Mouse (Mus musculus): ENCODE measurements around the gene Tshz2. TPM values are rescaled to one million over a fixed set of nuclear protein-coding genes. Genes with fewer than 3 reads are reported as not detected.
"Not testable (repeated sequence)": the region's sequence is repeated elsewhere in the genome, so short reads cannot be mapped to it uniquely, and the experiment has no call there.

The Tshz2 gene
- 10 to 100 TPM; 38.7 to 40.3 TPM for total RNA-seq (2021)

DNA sequence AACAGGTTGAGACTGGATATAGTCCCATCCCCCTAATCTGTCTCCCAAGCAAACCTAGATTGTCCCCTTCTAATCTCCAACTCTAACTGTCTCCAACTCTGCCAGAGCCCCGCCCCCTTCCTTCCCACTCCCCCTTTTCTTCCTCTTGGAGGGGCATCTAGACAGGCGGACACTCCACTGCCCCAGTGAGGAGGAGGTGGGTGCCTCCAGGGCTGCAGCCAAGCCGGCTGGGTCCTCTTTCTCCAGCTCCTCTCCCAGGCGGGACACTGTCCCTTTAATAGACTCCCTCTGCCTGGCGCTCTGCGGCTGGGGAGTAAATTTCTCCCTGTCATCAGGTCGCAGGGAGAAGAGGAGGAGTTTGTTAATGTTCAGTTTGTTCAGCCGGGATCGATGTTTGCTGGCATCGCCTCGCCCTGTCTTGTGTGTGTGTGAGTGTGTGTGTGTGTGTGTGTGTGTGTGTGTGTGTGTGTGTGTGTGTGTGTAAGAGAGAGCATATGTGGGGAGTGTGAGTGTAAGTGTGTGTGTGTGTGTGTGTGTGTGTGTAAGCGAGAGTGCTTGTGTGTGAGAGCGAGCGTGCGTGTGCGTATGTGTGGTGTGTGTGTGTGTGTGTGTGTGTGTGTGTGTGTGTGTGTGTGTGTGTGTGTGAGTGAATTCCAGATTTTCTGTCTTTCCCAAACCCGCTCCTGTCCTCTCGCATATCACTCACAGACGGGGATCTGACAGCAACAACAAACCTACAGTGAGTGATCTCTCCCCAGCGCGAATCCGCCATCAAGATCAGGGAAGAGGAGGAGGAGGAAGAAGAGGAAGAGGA lies at the start of gene Tshz2:
TSS of gene Tshz2 (plus strand) at position 676 of the 814 bp plus-strand sequence.
- intact Hi-C loops (cut with DNase I), result no loop called here
- peak in 1 of 2 experiments; percentile 68 for DNase-seq (ENCODE audit: extremely low spot score in 1 of 2, low spot score in 2 of 2)

- DNase-seq (ENCODE audit: extremely low spot score in 1 of 2, low spot score in 2 of 2), result no peak
- intact Hi-C loops (cut with DNase I), result no loop called here
Observed at GRCm38 (mm10) chr2:169583476-169583875, 49.3 kb upstream of the Tshz2 start.

GRCm38 (mm10) chr2:169584745-169585456 lies 47.9 kb upstream of the Tshz2 start:
- DNase-seq (ENCODE audit: extremely low spot score in 1 of 2, low spot score in 2 of 2), result peak in 1 of 2 experiments; percentile 0
- intact Hi-C loops (cut with DNase I), result no loop called here

DNA sequence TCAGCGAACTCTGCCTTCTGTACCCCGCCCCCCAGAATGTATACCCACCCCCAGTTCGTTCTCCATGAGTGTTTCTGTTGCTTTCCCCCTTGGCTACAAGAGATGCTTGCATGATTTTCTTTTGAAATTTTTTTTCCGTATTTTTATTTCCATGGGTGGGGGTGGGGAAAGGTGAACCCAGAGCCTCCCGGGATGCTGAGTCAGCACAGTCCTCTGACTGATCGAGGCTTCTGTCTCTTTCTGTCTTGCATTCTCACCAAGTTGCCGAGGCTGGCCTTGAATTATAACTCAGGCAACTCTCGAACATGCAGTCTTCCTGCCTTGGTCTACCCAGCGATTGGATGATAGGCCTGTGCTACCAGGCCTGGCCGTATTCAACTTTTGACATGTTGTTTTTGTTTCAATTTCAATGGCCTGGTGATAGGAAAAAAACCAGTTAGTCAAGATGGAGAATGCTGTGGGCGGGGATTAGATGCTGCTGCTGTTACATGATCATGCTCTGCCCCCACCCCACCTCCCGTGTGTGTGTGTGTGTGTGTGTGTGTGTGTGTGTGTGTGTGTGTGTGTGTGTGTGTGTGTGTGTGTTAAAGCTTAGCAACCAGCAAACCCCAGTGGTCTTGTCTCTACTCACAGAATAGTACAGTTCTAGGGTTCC lies 47.1 kb upstream of the Tshz2 start:
- peak in 1 of 2 experiments; percentile 14 for DNase-seq (ENCODE audit: extremely low spot score in 1 of 2, low spot score in 2 of 2)
- intact Hi-C loops (cut with DNase I), result no loop called here

DNA sequence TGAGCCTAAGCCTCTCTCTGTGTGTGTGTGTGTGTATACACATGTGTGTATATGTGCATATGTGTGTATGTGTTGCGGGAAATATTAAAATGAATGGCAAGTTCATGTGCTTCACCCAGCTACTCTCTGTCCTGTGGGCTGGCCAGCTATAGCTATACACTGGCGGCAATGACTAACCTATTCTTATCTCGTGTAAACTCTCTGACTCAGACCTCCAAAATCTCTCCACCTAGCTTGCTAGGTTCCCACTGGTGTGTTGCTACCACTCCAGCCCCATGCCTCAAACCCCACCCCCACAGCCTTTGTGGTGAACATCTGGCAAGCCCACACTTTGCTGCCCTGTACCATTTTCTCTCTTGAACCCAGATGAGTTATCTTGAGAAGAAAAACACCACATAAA lies 46.1 kb upstream of the Tshz2 start:
- intact Hi-C loops (cut with DNase I), result no loop called here
- DNase-seq (ENCODE audit: extremely low spot score in 1 of 2, low spot score in 2 of 2), result no peak

DNA sequence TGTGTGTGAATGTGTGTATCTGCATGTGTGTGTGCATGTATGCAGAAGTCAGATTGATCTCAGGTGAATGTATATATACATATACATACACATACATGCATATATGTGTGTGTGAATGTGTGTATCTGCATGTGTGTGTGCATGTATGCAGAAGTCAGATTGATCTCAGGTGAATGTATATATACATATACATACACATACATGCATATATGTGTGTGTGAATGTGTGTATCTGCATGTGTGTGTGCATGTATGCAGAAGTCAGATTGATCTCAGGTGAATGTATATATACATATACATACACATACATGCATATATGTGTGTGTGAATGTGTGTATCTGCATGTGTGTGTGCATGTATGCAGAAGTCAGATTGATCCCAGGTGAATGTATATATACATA lies 45.2 kb upstream of the Tshz2 start, which contains the start of gene Gm11011:
TSS of gene Gm11011 (minus strand) at position 101 of the 400 bp plus-strand sequence.
- DNase-seq (ENCODE audit: extremely low spot score in 1 of 2, low spot score in 2 of 2); intact Hi-C loops (cut with DNase I): not testable (repeated sequence)

DNA sequence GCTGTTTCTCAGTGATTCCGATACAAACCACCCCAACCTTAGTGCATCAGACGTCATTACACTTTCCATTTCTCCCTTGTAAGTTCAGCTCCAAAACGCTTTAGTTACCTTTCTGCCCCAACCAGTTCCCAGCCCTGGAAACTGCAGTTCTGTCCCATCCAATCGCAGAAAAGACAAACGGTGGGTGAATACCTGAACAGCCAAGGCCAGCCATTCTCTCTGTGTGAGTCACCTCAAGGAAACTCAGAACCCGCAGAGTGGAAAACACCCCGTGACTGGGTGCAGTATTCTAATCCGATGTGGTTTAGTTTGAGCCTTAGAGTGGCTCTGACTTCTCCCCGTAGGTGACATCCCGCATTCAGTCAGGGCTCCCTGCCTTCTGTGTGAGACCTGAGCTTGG lies 43.1 kb upstream of the Tshz2 start:
- intact Hi-C loops (cut with DNase I), result no loop called here

DNA sequence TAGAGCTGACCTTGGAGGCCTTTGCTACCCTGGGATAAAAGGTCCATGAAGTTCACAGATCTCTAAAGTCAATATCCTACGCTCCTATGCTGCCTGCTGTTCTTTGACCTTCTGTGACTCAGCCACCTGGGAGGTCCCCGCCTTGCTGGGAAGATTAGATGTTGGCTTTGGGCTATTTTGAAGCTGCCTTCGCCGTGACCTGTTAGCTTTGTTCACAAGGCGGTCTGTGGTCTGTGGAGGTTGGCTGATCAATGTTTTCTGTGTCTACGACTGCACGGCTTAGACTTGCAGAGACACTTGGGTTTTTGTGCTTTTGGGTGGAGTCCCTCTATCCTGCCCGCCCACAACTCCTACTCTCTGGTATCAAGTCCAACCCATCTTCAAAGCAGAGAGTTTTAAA lies 42.4 kb upstream of the Tshz2 start:
- intact Hi-C loops (cut with DNase I), result no loop called here
- no peak for DNase-seq (ENCODE audit: extremely low spot score in 1 of 2, low spot score in 2 of 2)

More for the DNA sequence above, 43.1 kb upstream of the Tshz2 start:
- no peak for DNase-seq (ENCODE audit: extremely low spot score in 1 of 2, low spot score in 2 of 2)

DNA sequence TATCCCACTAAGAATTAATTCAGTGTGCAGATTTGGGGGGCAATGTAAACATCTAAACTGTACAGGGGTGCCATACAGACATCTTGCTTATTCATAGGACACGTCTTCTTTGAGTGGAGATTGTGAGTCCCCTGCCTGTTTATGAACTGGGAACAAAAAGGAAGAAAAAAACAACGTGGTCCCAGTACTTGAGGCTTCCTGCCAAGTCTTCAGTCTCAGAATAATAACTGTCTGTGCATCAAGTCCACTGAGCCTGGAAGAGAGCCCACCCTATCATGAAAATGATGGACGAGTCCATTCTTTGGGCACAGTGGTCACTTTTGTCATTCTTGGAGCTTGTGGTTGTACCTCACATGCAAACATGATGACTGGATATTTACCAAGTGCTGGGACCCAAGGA lies 39.1 kb upstream of the Tshz2 start:
- DNase-seq (ENCODE audit: extremely low spot score in 1 of 2, low spot score in 2 of 2), result no peak
- intact Hi-C loops (cut with DNase I), result no loop called here

GRCm38 (mm10) chr2:169597357-169597756 lies 35.5 kb upstream of the Tshz2 start:
- intact Hi-C loops (cut with DNase I), result no loop called here
- no peak for DNase-seq (ENCODE audit: extremely low spot score in 1 of 2, low spot score in 2 of 2)

DNA sequence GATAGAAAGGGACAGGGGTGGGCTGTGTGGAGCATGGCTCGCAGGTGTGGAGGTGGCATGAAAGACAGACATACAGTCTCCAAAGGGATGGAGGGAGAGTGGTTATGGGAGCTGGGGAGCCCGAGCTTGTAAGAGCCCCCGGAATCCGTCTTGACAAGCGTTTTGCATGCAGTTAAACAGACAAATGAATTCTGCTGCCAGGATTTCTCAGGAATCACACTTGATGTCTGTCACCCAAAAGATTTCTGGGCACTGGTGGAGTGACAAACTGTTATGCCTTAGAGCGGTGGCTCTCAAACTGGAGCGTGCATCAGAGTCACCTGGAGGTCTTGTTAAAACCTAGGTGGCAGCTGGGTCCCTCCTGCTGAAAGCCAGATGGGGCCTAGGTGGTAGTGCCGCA lies 34.8 kb upstream of the Tshz2 start:
- DNase-seq (ENCODE audit: extremely low spot score in 1 of 2, low spot score in 2 of 2), result no peak
- intact Hi-C loops (cut with DNase I), result no loop called here

DNA sequence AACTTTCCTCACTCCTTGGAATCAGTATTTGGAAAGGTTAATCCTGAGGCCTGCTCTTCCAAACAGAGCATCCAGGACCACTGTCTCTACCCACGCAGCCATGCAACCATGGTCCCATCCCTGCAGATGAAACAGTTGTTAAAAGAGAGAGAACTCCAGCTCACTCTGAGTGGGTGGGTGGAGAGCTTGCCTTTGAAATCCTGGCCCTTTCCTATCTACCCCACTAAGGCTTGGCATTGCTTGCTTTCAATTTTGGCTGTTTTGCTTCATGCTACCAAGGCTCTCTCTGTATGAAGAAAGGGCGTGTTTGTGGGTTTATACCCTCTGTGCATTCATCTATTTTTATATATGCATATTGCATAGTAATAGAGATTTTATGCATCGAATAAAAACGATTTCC lies 33.2 kb upstream of the Tshz2 start:
- intact Hi-C loops (cut with DNase I), result no loop called here
- DNase-seq (ENCODE audit: extremely low spot score in 1 of 2, low spot score in 2 of 2), result no peak

GRCm38 (mm10) chr2:169600163-169600562 lies 32.6 kb upstream of the Tshz2 start:
- DNase-seq (ENCODE audit: extremely low spot score in 1 of 2, low spot score in 2 of 2), result peak in 1 of 2 experiments; percentile 66
- intact Hi-C loops (cut with DNase I), result loop anchor here (10.0 kb wide), 1 partner anchor 535 kb away; no protein-coding TSS in a partner anchor

GRCm38 (mm10) chr2:169606901-169607678 lies 25.7 kb upstream of the Tshz2 start:
- intact Hi-C loops (cut with DNase I), result loop anchor here (10.0 kb wide), 1 partner anchor 542 kb away; no protein-coding TSS in a partner anchor
- no peak for DNase-seq (ENCODE audit: extremely low spot score in 1 of 2, low spot score in 2 of 2)

DNA sequence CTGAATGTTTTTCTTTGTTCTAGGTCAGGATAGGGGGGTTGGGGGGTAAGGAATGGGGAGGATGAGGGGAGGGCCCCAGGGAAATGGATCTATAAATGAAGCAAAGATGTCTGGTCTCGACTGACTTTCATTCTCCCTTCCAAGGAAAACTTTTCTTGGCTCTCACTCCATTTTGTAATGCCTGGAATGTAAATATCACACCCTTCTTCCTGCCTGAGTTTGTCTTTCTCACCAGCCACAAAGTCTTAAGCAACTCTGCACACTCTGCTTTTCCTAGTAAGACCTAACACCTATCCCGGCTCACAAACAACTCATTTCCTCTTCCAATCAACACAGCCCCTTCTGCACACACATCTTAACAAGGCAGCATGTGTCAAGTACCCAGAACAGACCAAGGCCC lies 25.0 kb upstream of the Tshz2 start:
- intact Hi-C loops (cut with DNase I), result loop anchor here (10.0 kb wide), 1 partner anchor 543 kb away; no protein-coding TSS in a partner anchor
- DNase-seq (ENCODE audit: extremely low spot score in 1 of 2, low spot score in 2 of 2), result no peak

- no peak for DNase-seq (ENCODE audit: extremely low spot score in 1 of 2, low spot score in 2 of 2)
- intact Hi-C loops (cut with DNase I), result loop anchor here (10.0 kb wide), 1 partner anchor 545 kb away; no protein-coding TSS in a partner anchor
Observed at GRCm38 (mm10) chr2:169609956-169610355, 22.9 kb upstream of the Tshz2 start.

- no peak for DNase-seq (ENCODE audit: extremely low spot score in 1 of 2, low spot score in 2 of 2)
- intact Hi-C loops (cut with DNase I), result no loop called here
Observed at GRCm38 (mm10) chr2:169610882-169611281, 21.9 kb upstream of the Tshz2 start.

- intact Hi-C loops (cut with DNase I), result no loop called here
- no peak for DNase-seq (ENCODE audit: extremely low spot score in 1 of 2, low spot score in 2 of 2)
Observed at GRCm38 (mm10) chr2:169611557-169611956, 21.3 kb upstream of the Tshz2 start.

DNA sequence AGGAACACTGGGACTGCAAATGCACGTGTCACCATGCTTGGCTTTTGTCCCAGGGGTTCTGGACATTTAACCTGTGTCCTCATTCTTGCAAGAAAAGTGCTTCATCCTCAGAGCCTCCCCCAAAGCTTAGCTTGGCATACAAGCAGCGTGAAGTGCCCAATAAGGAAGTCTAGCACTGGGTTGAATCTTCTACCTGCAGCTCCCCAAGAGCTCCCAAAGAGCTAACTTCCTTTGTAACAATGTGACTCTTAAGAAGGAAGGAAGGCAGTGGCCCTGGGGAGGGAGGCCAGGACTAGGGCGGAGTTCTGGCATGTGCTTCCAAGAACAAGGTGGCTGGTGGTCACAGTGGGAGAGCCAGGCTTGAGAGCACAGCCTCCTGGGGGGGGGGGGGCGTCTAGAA lies 18.1 kb upstream of the Tshz2 start:
- DNase-seq (ENCODE audit: extremely low spot score in 1 of 2, low spot score in 2 of 2), result no peak
- intact Hi-C loops (cut with DNase I), result no loop called here
